In genomic region chr4:45719564-45719963, GRCm38 (mm10) we compare ENCODE assay signal across 13 mouse cellular contexts.
A peak's percentile ranks its signal among the peaks of the same experiment; 100 is the strongest.
DNase-seq lines count a peak whose midpoint lies in the region; ATAC-seq and TF ChIP-seq lines count a peak whose summit lies in the region.
"Had no signal": no experiment of that assay in that cellular context is flagged by ENCODE, and none has a peak within 500 bp of the region (broad histone marks: within the 10 kb centered on the region; RNA-seq: fewer than 3 reads in every experiment).

No protein-coding gene starts in this region.

- no peak overlapping the region for H3K4me3 ChIP-seq in embryonic facial prominence, embryonic 10.5 days
- H3K4me3 ChIP-seq in kidney, adult 2 months (ENCODE audit: insufficient read depth, low read depth, low read length): no peak overlapping the region
- H3K4me3 ChIP-seq: embryonic facial prominence, embryonic 15.5 days; neural tube, embryonic 12.5 days; stomach, embryonic 15.5 days had no signal

- 0 out of 2 replicates have a peak overlapping the region, but pooled peaks have one; percentile 20 for H3K27ac ChIP-seq in embryonic facial prominence, embryonic 10.5 days (replicated peaks)
- H3K27ac ChIP-seq in kidney, adult 2 months (ENCODE audit: insufficient read depth, low read depth, low read length): no peak overlapping the region
- H3K27ac ChIP-seq: embryonic facial prominence, embryonic 15.5 days; neural tube, embryonic 12.5 days; stomach, embryonic 15.5 days had no signal

- peak; percentile 85 for ATAC-seq in megakaryocyte progenitor cell, adult 5-6 weeks (replicated peaks; ENCODE audit: poor library complexity)
- no peak for ATAC-seq in erythroid progenitor cell, adult 5-6 weeks (replicated peaks; ENCODE audit: low FRiP score, poor library complexity, severe bottlenecking)

- peak; percentile 22 for DNase-seq in retina, postnatal 1 day
- DNase-seq in retina, embryonic 14.5 days (ENCODE audit: low spot score): no peak
- DNase-seq in embryonic facial prominence, embryonic 10.5 days (ENCODE audit: low spot score): no peak
- DNase-seq in kidney, adult 2 months: no peak
- no peak for DNase-seq in kidney, postnatal 4 days
- DNase-seq: adrenal gland, postnatal 10 days; heart, adult 11 months; kidney, postnatal 10 days had no signal

- H3K4me1 ChIP-seq in embryonic facial prominence, embryonic 10.5 days: peaks cover 17% of the 10 kb centered on the region
- H3K4me1 ChIP-seq in kidney, adult 2 months (ENCODE audit: control insufficient read depth, insufficient read depth, low read length): no peaks in the 10 kb centered on the region

- no peaks in the 10 kb centered on the region for H3K9me3 ChIP-seq in embryonic facial prominence, embryonic 10.5 days
- H3K9me3 ChIP-seq: embryonic facial prominence, embryonic 15.5 days; neural tube, embryonic 12.5 days; stomach, embryonic 15.5 days had no signal

- H3K36me3 ChIP-seq in embryonic facial prominence, embryonic 10.5 days (replicated peaks): no peaks in the 10 kb centered on the region
- H3K36me3 ChIP-seq in kidney, adult 2 months (ENCODE audit: control insufficient read depth, insufficient read depth, low read length): no peaks in the 10 kb centered on the region
- H3K36me3 ChIP-seq: embryonic facial prominence, embryonic 15.5 days; neural tube, embryonic 12.5 days; stomach, embryonic 15.5 days had no signal

- WGBS in embryonic facial prominence, embryonic 10.5 days: 57% methylated on average over 3 of the region's 3 CpGs
- WGBS in kidney, adult 2 months: 60% methylated on average over 3 of the region's 3 CpGs

- no peak for TF ChIP-seq CTCF in kidney, adult 2 months (conservative IDR thresholded peaks at IDR 0.05; ENCODE audit: insufficient read depth, insufficient read length, low read depth, low read length)

- peaks cover 8% of the 10 kb centered on the region; the same call in 1 of the 2 replicates for H3K27me3 ChIP-seq in embryonic facial prominence, embryonic 10.5 days (replicated peaks; ENCODE audit: low read depth, poor library complexity, severe bottlenecking)
- H3K27me3 ChIP-seq in kidney, adult 2 months (replicated peaks; ENCODE audit: control insufficient read depth, insufficient read depth, low read length): no peaks in the 10 kb centered on the region
- H3K27me3 ChIP-seq: embryonic facial prominence, embryonic 15.5 days; neural tube, embryonic 12.5 days; stomach, embryonic 15.5 days had no signal

- no peak for TF ChIP-seq POLR2A in kidney, adult 2 months (IDR thresholded peaks at IDR 0.05; ENCODE audit: low read depth, low read length)
